In the genomic region with DNA sequence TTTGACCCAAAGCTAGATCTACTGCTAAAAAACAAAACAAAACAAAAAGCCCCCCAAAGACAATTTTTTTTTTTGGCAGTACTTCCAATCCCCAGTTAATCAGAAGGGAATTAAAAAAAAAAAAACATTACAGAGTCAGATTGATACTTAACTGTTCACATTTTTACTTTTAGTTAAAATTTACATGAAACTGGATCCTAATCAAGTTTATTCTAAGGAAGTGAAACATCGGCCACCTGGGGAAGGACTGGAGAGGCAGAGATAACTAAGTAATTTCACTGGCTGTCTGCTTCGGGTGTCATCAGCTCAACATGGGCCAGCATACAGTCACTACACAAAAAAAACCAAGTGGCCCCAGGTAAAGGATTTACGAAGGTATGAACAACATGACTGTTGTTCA, we compare ENCODE assay signal across 23 mouse cellular contexts.
DNase-seq lines count a peak whose midpoint lies in the region; ATAC-seq and TF ChIP-seq lines count a peak whose summit lies in the region.
"Had no signal": no experiment of that assay in that cellular context is flagged by ENCODE, and none has a peak within 500 bp of the region (broad histone marks: within the 10 kb centered on the region; RNA-seq: fewer than 3 reads in every experiment).

No protein-coding gene starts in this region.

- no peak overlapping the region for H3K4me2 ChIP-seq in forebrain, embryonic 15.5 days (replicated peaks)
- H3K4me2 ChIP-seq in forebrain, embryonic 12.5 days: no peak overlapping the region
- peak overlapping the region; percentile 50; the same call in 1 of the 2 replicates for H3K4me2 ChIP-seq in CH12.LX (ENCODE audit: insufficient read depth, low read depth, poor library complexity, severe bottlenecking)
- H3K4me2 ChIP-seq in midbrain, embryonic 16.5 days (ENCODE audit: low read length): no peak overlapping the region
- H3K4me2 ChIP-seq: embryonic facial prominence, embryonic 13.5 days; heart, embryonic 12.5 days; heart, embryonic 15.5 days; hindbrain, embryonic 13.5 days; intestine, embryonic 15.5 days had no signal

- in situ Hi-C loops in CH12.LX (cut with MboI; ENCODE audit: low pct_ligation_motif_present, low pct_unique_long_range_greater_than_20kb, low sequenced_read_pairs): no loop called here

- peaks cover 28% of the 10 kb centered on the region for H3K4me1 ChIP-seq in forebrain, embryonic 15.5 days
- H3K4me1 ChIP-seq in forebrain, embryonic 12.5 days: peaks cover 23% of the 10 kb centered on the region
- H3K4me1 ChIP-seq in CH12.LX (ENCODE audit: control insufficient read depth in 1 of 2, insufficient read depth in 2 of 2): peaks cover 4 to 55% of the 10 kb centered on the region in 2 experiments; a peak in 3 of 4 replicates
- H3K4me1 ChIP-seq in midbrain, embryonic 16.5 days (ENCODE audit: control insufficient read depth, insufficient read depth, low read length): 0 out of 2 replicates have a peak, but pooled peaks cover 2% of the 10 kb centered on the region
- H3K4me1 ChIP-seq: heart, embryonic 15.5 days had no signal

- H3K27ac ChIP-seq in forebrain, embryonic 15.5 days (replicated peaks): peak overlapping the region; percentile 56
- H3K27ac ChIP-seq in forebrain, embryonic 12.5 days: no peak overlapping the region
- H3K27ac ChIP-seq in CH12.LX (ENCODE audit: insufficient read depth, low read depth): no peak overlapping the region
- H3K27ac ChIP-seq in midbrain, embryonic 16.5 days (ENCODE audit: low read length): no peak overlapping the region
- H3K27ac ChIP-seq: embryonic facial prominence, embryonic 10.5 days; embryonic facial prominence, embryonic 13.5 days; heart, embryonic 15.5 days; intestine, embryonic 15.5 days had no signal

- dilution Hi-C loops in CH12.LX (cut with MboI; ENCODE audit: extremely low pct_ligation_motif_present, extremely low pct_unique_long_range_greater_than_20kb, low sequenced_read_pairs): no loop called here

- H3K9ac ChIP-seq in forebrain, embryonic 15.5 days (replicated peaks): no peak overlapping the region
- no peak overlapping the region for H3K9ac ChIP-seq in forebrain, embryonic 12.5 days
- H3K9ac ChIP-seq in CH12.LX (ENCODE audit: insufficient read depth, low read depth): no peak overlapping the region
- H3K9ac ChIP-seq in midbrain, embryonic 16.5 days (ENCODE audit: low read depth, low read length): no peak overlapping the region
- H3K9ac ChIP-seq: embryonic facial prominence, embryonic 13.5 days; heart, embryonic 12.5 days; heart, embryonic 15.5 days; hindbrain, embryonic 13.5 days; intestine, embryonic 15.5 days had no signal

- no peaks in the 10 kb centered on the region for H3K79me2 ChIP-seq in CH12.LX (replicated peaks; ENCODE audit: control insufficient read depth, extremely low read depth, insufficient read depth, poor library complexity, severe bottlenecking)

- peak; percentile 20 for DNase-seq in kidney, adult 9 months
- no peak for DNase-seq in kidney, postnatal 14 days
- DNase-seq in A20 (ENCODE audit: low read depth, low spot score): peak; percentile 83
- DNase-seq in CH12.LX (ENCODE audit: extremely low read depth): peak; percentile 60
- no peak for DNase-seq in adipocyte (ENCODE audit: low spot score)
- DNase-seq: adrenal gland, adult 8-10 months; adrenal gland, postnatal 25 days; embryo, embryonic 11 days; gastrocnemius, postnatal 25 days; heart, postnatal 10 days; heart, postnatal 36 days had no signal

- TF ChIP-seq EP300 in CH12.LX (IDR thresholded peaks at IDR 0.05; ENCODE audit: low read length): peak; percentile 72

- no peaks in the 10 kb centered on the region for H3K27me3 ChIP-seq in forebrain, embryonic 15.5 days
- H3K27me3 ChIP-seq in forebrain, embryonic 12.5 days: no peaks in the 10 kb centered on the region
- H3K27me3 ChIP-seq in CH12.LX (replicated peaks): no peaks in the 10 kb centered on the region
- H3K27me3 ChIP-seq in midbrain, embryonic 16.5 days (ENCODE audit: control insufficient read depth, insufficient read depth, low read depth, low read length): no peaks in the 10 kb centered on the region
- H3K27me3 ChIP-seq: embryonic facial prominence, embryonic 13.5 days; heart, embryonic 12.5 days; heart, embryonic 15.5 days; hindbrain, embryonic 13.5 days; intestine, embryonic 15.5 days had no signal

- WGBS in forebrain, embryonic 15.5 days: 83% methylated on average over 3 of the region's 3 CpGs
- WGBS in forebrain, embryonic 12.5 days: 89% methylated on average over 3 of the region's 3 CpGs
- 97% methylated on average over 3 of the region's 3 CpGs for WGBS in midbrain, embryonic 16.5 days

- no peak for TF ChIP-seq POLR2A in CH12.LX (IDR thresholded peaks at IDR 0.05; ENCODE audit: low read depth, low read length)

- no peaks in the 10 kb centered on the region for H3K36me3 ChIP-seq in forebrain, embryonic 15.5 days
- no peaks in the 10 kb centered on the region for H3K36me3 ChIP-seq in forebrain, embryonic 12.5 days (replicated peaks)
- peaks cover 0 to 34% of the 10 kb centered on the region in 2 experiments for H3K36me3 ChIP-seq in CH12.LX (replicated peaks in 1 of 2; ENCODE audit: control insufficient read depth in 1 of 2, insufficient read depth in 1 of 2, low read length in 1 of 2)
- no peaks in the 10 kb centered on the region for H3K36me3 ChIP-seq in midbrain, embryonic 16.5 days (ENCODE audit: control insufficient read depth, insufficient read depth, low read length)
- H3K36me3 ChIP-seq: embryonic facial prominence, embryonic 10.5 days; embryonic facial prominence, embryonic 13.5 days; heart, embryonic 15.5 days; hindbrain, embryonic 10.5 days; hindbrain, embryonic 13.5 days; intestine, embryonic 15.5 days had no signal

- ATAC-seq in forebrain, embryonic 15.5 days (replicated peaks): no peak
- ATAC-seq in forebrain, embryonic 12.5 days (ENCODE audit: low FRiP score): no peak
- no peak for ATAC-seq in midbrain, embryonic 16.5 days
- ATAC-seq: intestine, embryonic 15.5 days had no signal

- TF ChIP-seq CTCF in CH12.LX (conservative IDR thresholded peaks at IDR 0.05 in 1 of 2, IDR thresholded peaks at IDR 0.05 in 1 of 2; ENCODE audit: low read depth in 2 of 2, low read length in 2 of 2): no peak

- TF ChIP-seq RAD21 in CH12.LX (IDR thresholded peaks at IDR 0.05; ENCODE audit: low read depth, low read length): no peak

- H3K4me3 ChIP-seq in forebrain, embryonic 15.5 days: no peak overlapping the region
- no peak overlapping the region for H3K4me3 ChIP-seq in forebrain, embryonic 12.5 days (replicated peaks)
- H3K4me3 ChIP-seq in CH12.LX (replicated peaks in 1 of 3; ENCODE audit: low read depth in 2 of 3, low read length in 2 of 3, poor library complexity in 1 of 3): no peak overlapping the region
- H3K4me3 ChIP-seq in midbrain, embryonic 16.5 days (ENCODE audit: low read depth, low read length): no peak overlapping the region
- H3K4me3 ChIP-seq: embryonic facial prominence, embryonic 10.5 days; embryonic facial prominence, embryonic 13.5 days; erythroblast, embryonic 14.5 days; heart, embryonic 12.5 days; heart, embryonic 15.5 days; hindbrain, embryonic 10.5 days; hindbrain, embryonic 13.5 days; intestine, embryonic 15.5 days had no signal

- no peaks in the 10 kb centered on the region for H3K9me3 ChIP-seq in forebrain, embryonic 15.5 days
- H3K9me3 ChIP-seq in forebrain, embryonic 12.5 days: no peaks in the 10 kb centered on the region
- no peaks in the 10 kb centered on the region for H3K9me3 ChIP-seq in CH12.LX (replicated peaks; ENCODE audit: low read length)
- no peaks in the 10 kb centered on the region for H3K9me3 ChIP-seq in midbrain, embryonic 16.5 days (replicated peaks; ENCODE audit: control insufficient read depth, low read length, poor library complexity, severe bottlenecking)
- H3K9me3 ChIP-seq: embryonic facial prominence, embryonic 10.5 days; embryonic facial prominence, embryonic 13.5 days; G1E; heart, embryonic 12.5 days; heart, embryonic 15.5 days; hindbrain, embryonic 10.5 days; hindbrain, embryonic 13.5 days; intestine, embryonic 15.5 days had no signal

TF ChIP-seq in CH12.LX, 34 proteins besides CTCF, POLR2A, EP300 and RAD21:
- no peak for TF ChIP-seq MXI1 (IDR thresholded peaks at IDR 0.05; ENCODE audit: low read depth, low read length)
- no peak for TF ChIP-seq ZC3H11A (IDR thresholded peaks at IDR 0.05; ENCODE audit: low read depth, low read length)
- TF ChIP-seq SMC3 (IDR thresholded peaks at IDR 0.05; ENCODE audit: low read depth, low read length): no peak
- TF ChIP-seq NRF1 (IDR thresholded peaks at IDR 0.05; ENCODE audit: low read depth, low read length): no peak
- TF ChIP-seq IRF4 (IDR thresholded peaks at IDR 0.05; ENCODE audit: low read depth, low read length): peak; percentile 64; the same call in 1 of the 2 replicates
- TF ChIP-seq BHLHE40 (IDR thresholded peaks at IDR 0.05; ENCODE audit: low read depth, low read length): no peak
- TF ChIP-seq ZNF384 (IDR thresholded peaks at IDR 0.05; ENCODE audit: low read depth, low read length): peak; percentile 63
- TF ChIP-seq POLR2AphosphoS2 (IDR thresholded peaks at IDR 0.05; ENCODE audit: low read depth, low read length): no peak

Comparison
In these comparisons a context has a peak if more than half of its experiments do, and no peak if none do; other contexts are left out.
1. DNase-seq: peak in kidney, adult 9 months (single experiment), A20 (single experiment) and CH12.LX (single experiment); none in kidney, postnatal 14 days (single experiment) and adipocyte (single experiment).